Mouse (Mus musculus) forebrain, embryonic 13.5 days (tissue): ENCODE measurements at regions not wholly inside any gene's neighbourhood (a gene's known extent, or its start where the extent isn't known, plus 50 kb on each side); places are given as distances from the start of the nearest gene placed in this dataset.

Source experiments
- ATAC-seq: fragments of 200-750 bp; cut with Nextera tagmentation; 2 replicates; pipeline ENCODE4 v1.8.0; 2017
- H3K27ac ChIP-seq: fragments of 300-500 bp; sonication (generic); 2 replicates; pipeline ENCODE4 v1.5.1; 2015; ENCODE audit warnings: inconsistent platforms, mild to moderate bottlenecking, moderate library complexity
- H3K27me3 ChIP-seq: fragments of 300-500 bp; sonication (generic); 2 replicates; pipeline ENCODE4 v1.6.1; 2015; ENCODE audit warnings: mild to moderate bottlenecking, inconsistent platforms
- H3K36me3 ChIP-seq: fragments of 300-500 bp; sonication (generic); 2 replicates; pipeline ENCODE4 v1.6.1; 2015; ENCODE audit warnings: mild to moderate bottlenecking, inconsistent platforms; ENCODE audit not compliant: poor library complexity, severe bottlenecking
- H3K4me1 ChIP-seq: fragments of 300-500 bp; sonication (generic); 2 replicates; pipeline ENCODE4 v1.6.1; 2015; ENCODE audit warnings: inconsistent platforms
- H3K4me2 ChIP-seq: fragments of 300-500 bp; sonication (generic); 2 replicates; pipeline ENCODE4 v1.6.1; 2015; ENCODE audit warnings: inconsistent platforms, mild to moderate bottlenecking, moderate library complexity
- H3K4me3 ChIP-seq: fragments of 300-500 bp; sonication (generic); 2 replicates; pipeline ENCODE4 v1.5.1; 2015; ENCODE audit warnings: mild to moderate bottlenecking, inconsistent platforms
- H3K9ac ChIP-seq: fragments of 300-500 bp; sonication (generic); 2 replicates; pipeline ENCODE4 v1.6.1; 2015; ENCODE audit warnings: mild to moderate bottlenecking, inconsistent platforms
- H3K9me3 ChIP-seq: fragments of 300-500 bp; sonication (generic); replicated peaks from 2 replicates; pipeline ENCODE4 v1.6.1; 2016; ENCODE audit warnings: inconsistent platforms
- WGBS: fragments of 180-500 bp; shearing (Covaris S2); methylation state at CpG from one replicate; pipeline ENCODE4 v1.1.7; 2015; 5-methylcytosine and 5-hydroxymethylcytosine counted together

GRCm38 (mm10) chr11:71390151-71390550, 159.6 kb upstream of the Nlrp1b start:
- no peak overlapping the region for H3K4me3 ChIP-seq
- peaks cover 15% of the 10 kb centered on the region for H3K4me1 ChIP-seq
- no peak for ATAC-seq
- H3K27ac ChIP-seq = peak overlapping the region; percentile 65
- 59% methylated on average over 3 of the region's 3 CpGs for WGBS
- no peaks in the 10 kb centered on the region for H3K36me3 ChIP-seq
- H3K9me3 ChIP-seq = no peaks in the 10 kb centered on the region
- H3K4me2 ChIP-seq = peak overlapping the region; percentile 37; the same call in 1 of the 2 replicates
- no peak overlapping the region for H3K9ac ChIP-seq
- no peaks in the 10 kb centered on the region for H3K27me3 ChIP-seq

GRCm38 (mm10) chr11:71390616-71391015, 160.1 kb upstream of the Nlrp1b start:
- Histone ChIP-seq H3K4me2 (no peak overlapping the region), H3K4me1 (peaks cover 20% of the 10 kb centered on the region), H3K27me3 (no peaks in the 10 kb centered on the region), H3K9me3 (no peaks in the 10 kb centered on the region), H3K36me3 (no peaks in the 10 kb centered on the region), H3K9ac (no peak overlapping the region), H3K27ac (peak overlapping the region; percentile 65; the same call in 1 of the 2 replicates), H3K4me3 (no peak overlapping the region)
- WGBS = 72% methylated on average over 3 of the region's 3 CpGs
- ATAC-seq = no peak

- Histone ChIP-seq H3K9ac (no peak overlapping the region), H3K27me3 (no peaks in the 10 kb centered on the region), H3K4me3 (no peak overlapping the region), H3K36me3 (no peaks in the 10 kb centered on the region), H3K4me1 (peaks cover 22% of the 10 kb centered on the region), H3K9me3 (no peaks in the 10 kb centered on the region), H3K27ac (no peak overlapping the region), H3K4me2 (no peak overlapping the region)
- ATAC-seq = no peak
- WGBS = 75% methylated on average over 5 of the region's 5 CpGs
These were observed 162.9 kb upstream of the Nlrp1b start for GRCm38 (mm10) chr11:71393406-71393805.

- Histone ChIP-seq H3K27ac (no peak overlapping the region), H3K4me2 (no peak overlapping the region), H3K4me1 (peaks cover 11% of the 10 kb centered on the region), H3K9ac (no peak overlapping the region), H3K36me3 (no peaks in the 10 kb centered on the region), H3K9me3 (no peaks in the 10 kb centered on the region), H3K27me3 (no peaks in the 10 kb centered on the region), H3K4me3 (no peak overlapping the region)
- 51% methylated on average over 4 of the region's 4 CpGs for WGBS
- no peak for ATAC-seq
These were observed 164.5 kb upstream of the Nlrp1b start for GRCm38 (mm10) chr11:71395023-71395422.

- no peak overlapping the region for H3K27ac ChIP-seq
- H3K27me3 ChIP-seq = no peaks in the 10 kb centered on the region
- H3K36me3 ChIP-seq = no peaks in the 10 kb centered on the region
- no peaks in the 10 kb centered on the region for H3K9me3 ChIP-seq
- no peak overlapping the region for H3K4me3 ChIP-seq
- H3K9ac ChIP-seq = no peak overlapping the region
- peak; percentile 30; the same call in 1 of the 2 replicates for ATAC-seq
- 0 out of 2 replicates have a peak, but pooled peaks cover 9% of the 10 kb centered on the region for H3K4me1 ChIP-seq
- 74% methylated on average over 1 of the region's 1 CpGs for WGBS
- H3K4me2 ChIP-seq = no peak overlapping the region
These were observed 165.1 kb upstream of the Nlrp1b start for GRCm38 (mm10) chr11:71395631-71396030.

- 94% methylated on average over 2 of the region's 2 CpGs for WGBS
- no peak overlapping the region for H3K9ac ChIP-seq
- no peak overlapping the region for H3K27ac ChIP-seq
- 0 out of 2 replicates have a peak, but pooled peaks cover 4% of the 10 kb centered on the region for H3K4me1 ChIP-seq
- no peak overlapping the region for H3K4me2 ChIP-seq
- no peaks in the 10 kb centered on the region for H3K9me3 ChIP-seq
- no peaks in the 10 kb centered on the region for H3K36me3 ChIP-seq
- H3K27me3 ChIP-seq = no peaks in the 10 kb centered on the region
- ATAC-seq = no peak
- no peak overlapping the region for H3K4me3 ChIP-seq
These were observed 169.8 kb upstream of the Nlrp1b start for GRCm38 (mm10) chr11:71400351-71400750.

- no peak overlapping the region for H3K4me2 ChIP-seq
- H3K27ac ChIP-seq = no peak overlapping the region
- no peak for ATAC-seq
- WGBS = 98% methylated on average over 2 of the region's 2 CpGs
- no peaks in the 10 kb centered on the region for H3K9me3 ChIP-seq
- no peak overlapping the region for H3K9ac ChIP-seq
- H3K4me3 ChIP-seq = no peak overlapping the region
- H3K27me3 ChIP-seq = no peaks in the 10 kb centered on the region
- no peaks in the 10 kb centered on the region for H3K4me1 ChIP-seq
- no peaks in the 10 kb centered on the region for H3K36me3 ChIP-seq
These were observed 171.1 kb upstream of the Nlrp1b start for GRCm38 (mm10) chr11:71401411-71402276.

- H3K9ac ChIP-seq = no peak overlapping the region
- H3K27me3 ChIP-seq = no peaks in the 10 kb centered on the region
- 85% methylated on average over 3 of the region's 3 CpGs for WGBS
- H3K36me3 ChIP-seq = no peaks in the 10 kb centered on the region
- H3K4me2 ChIP-seq = no peak overlapping the region
- no peak overlapping the region for H3K27ac ChIP-seq
- H3K9me3 ChIP-seq = no peaks in the 10 kb centered on the region
- H3K4me3 ChIP-seq = no peak overlapping the region
- H3K4me1 ChIP-seq = peaks cover 3% of the 10 kb centered on the region; the same call in 1 of the 2 replicates
- no peak for ATAC-seq
These were observed 173.8 kb upstream of the Nlrp1b start for GRCm38 (mm10) chr11:71404361-71404760.

GRCm38 (mm10) chr11:71407043-71407442, 176.5 kb upstream of the Nlrp1b start:
- WGBS = 53% methylated on average over 6 of the region's 6 CpGs
- H3K36me3 ChIP-seq = no peaks in the 10 kb centered on the region
- peaks cover 3% of the 10 kb centered on the region; the same call in 1 of the 2 replicates for H3K4me1 ChIP-seq
- no peak for ATAC-seq
- no peaks in the 10 kb centered on the region for H3K9me3 ChIP-seq
- no peak overlapping the region for H3K9ac ChIP-seq
- no peak overlapping the region for H3K4me3 ChIP-seq
- no peaks in the 10 kb centered on the region for H3K27me3 ChIP-seq
- no peak overlapping the region for H3K4me2 ChIP-seq
- no peak overlapping the region for H3K27ac ChIP-seq

- no peak overlapping the region for H3K4me3 ChIP-seq
- no peaks in the 10 kb centered on the region for H3K36me3 ChIP-seq
- no peaks in the 10 kb centered on the region for H3K9me3 ChIP-seq
- ATAC-seq = no peak
- H3K9ac ChIP-seq = no peak overlapping the region
- peaks cover 12% of the 10 kb centered on the region for H3K4me1 ChIP-seq
- H3K27ac ChIP-seq = no peak overlapping the region
- no peak overlapping the region for H3K4me2 ChIP-seq
- WGBS = 88% methylated on average over 6 of the region's 6 CpGs
- H3K27me3 ChIP-seq = no peaks in the 10 kb centered on the region
These were observed 178.8 kb upstream of the Nlrp1b start for GRCm38 (mm10) chr11:71409211-71409765.

- no peak overlapping the region for H3K4me3 ChIP-seq
- H3K27me3 ChIP-seq = no peaks in the 10 kb centered on the region
- ATAC-seq = no peak
- no peaks in the 10 kb centered on the region for H3K36me3 ChIP-seq
- no peak overlapping the region for H3K27ac ChIP-seq
- H3K4me1 ChIP-seq = peaks cover 24% of the 10 kb centered on the region
- H3K9ac ChIP-seq = no peak overlapping the region
- H3K4me2 ChIP-seq = no peak overlapping the region
- WGBS = 92% methylated on average over 3 of the region's 3 CpGs
- no peaks in the 10 kb centered on the region for H3K9me3 ChIP-seq
These were observed 180.0 kb upstream of the Nlrp1b start for GRCm38 (mm10) chr11:71410582-71410981.

GRCm38 (mm10) chr11:71411958-71412357, 181.4 kb upstream of the Nlrp1b start:
- WGBS = 92% methylated on average over 1 of the region's 1 CpGs
- peaks cover 29% of the 10 kb centered on the region for H3K4me1 ChIP-seq
- no peak for ATAC-seq
- no peak overlapping the region for H3K4me3 ChIP-seq
- no peaks in the 10 kb centered on the region for H3K9me3 ChIP-seq
- no peaks in the 10 kb centered on the region for H3K27me3 ChIP-seq
- H3K36me3 ChIP-seq = no peaks in the 10 kb centered on the region
- no peak overlapping the region for H3K27ac ChIP-seq
- H3K9ac ChIP-seq = no peak overlapping the region
- no peak overlapping the region for H3K4me2 ChIP-seq
